Mouse (Mus musculus): Measurements from ENCODE around the gene Vdac1. TPM values are rescaled to one million over a fixed set of nuclear protein-coding genes. Genes with fewer than 3 reads are reported as not detected.

Gene Vdac1
- polyA plus RNA-seq, 1 experiment from 2014 or later = 251 TPM

DNA sequence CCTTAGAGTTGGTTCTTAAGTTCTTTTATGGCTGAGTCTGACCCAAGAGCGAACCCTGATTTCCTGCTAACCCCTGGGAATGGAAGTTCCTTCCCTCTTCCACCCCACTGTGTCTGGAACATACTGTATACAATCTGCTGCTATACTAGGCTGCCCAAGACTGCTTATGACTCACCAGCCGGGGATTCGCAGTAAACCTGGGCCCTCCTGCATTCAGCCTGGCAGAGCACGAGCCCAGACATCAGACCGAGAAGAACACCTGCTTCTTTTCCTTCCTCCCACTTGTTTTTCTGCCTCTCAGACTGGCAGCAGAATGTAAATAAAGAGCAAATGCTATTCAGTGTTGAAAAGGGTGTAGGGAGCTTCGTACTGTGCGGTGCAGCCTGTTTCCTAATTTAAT lies 24.7 kb upstream of the Vdac1 start:
- Histone ChIP-seq H3K4me2 (no peak overlapping the region), H3K9ac (no peak overlapping the region), H3K27ac (no peak overlapping the region), H3K4me3 (no peak overlapping the region), H3K36me3 (no peaks in the 10 kb centered on the region), H3K9me3 (no peaks in the 10 kb centered on the region), H3K27me3 (no peaks in the 10 kb centered on the region), H3K4me1 (peaks cover 2% of the 10 kb centered on the region; the same call in 1 of the 2 replicates)
- WGBS = 85% methylated on average over 7 of the region's 7 CpGs
- ATAC-seq (ENCODE audit: insufficient number of reproducible peaks, insufficient read depth, low FRiP score, low TSS enrichment, low read depth) = no peak

DNA sequence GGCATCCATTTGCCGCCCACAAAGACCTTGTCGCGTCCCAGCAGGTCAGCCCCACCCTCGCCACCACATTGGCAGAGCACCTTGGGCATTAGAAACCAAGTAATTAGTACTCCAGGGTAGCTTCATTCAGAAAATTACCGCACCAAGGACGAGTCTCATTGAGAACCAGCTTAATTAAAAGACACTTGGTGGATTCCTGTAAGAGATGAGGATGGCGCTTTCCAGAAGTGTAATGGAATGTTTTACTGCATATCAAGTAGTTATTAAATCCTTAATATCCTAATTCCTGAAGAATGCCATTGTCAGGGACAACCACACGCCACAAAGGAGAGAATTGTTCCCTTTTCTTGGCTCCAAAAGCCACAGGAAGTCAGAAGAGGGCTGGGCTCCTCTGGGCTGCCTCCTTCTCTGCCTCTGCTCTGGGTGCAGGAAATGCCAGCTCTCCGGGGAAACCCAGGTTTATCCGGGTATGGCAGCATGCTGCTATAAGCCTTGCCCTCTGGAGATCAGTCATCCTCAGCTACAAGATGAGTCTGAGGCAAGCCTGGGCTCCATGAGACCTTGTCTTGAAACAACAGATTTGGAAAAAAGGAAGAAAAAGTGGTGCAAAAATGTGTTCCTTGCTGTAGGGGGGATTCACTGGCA lies 22.9 kb upstream of the Vdac1 start:
- no peak for ATAC-seq (ENCODE audit: insufficient number of reproducible peaks, insufficient read depth, low FRiP score, low TSS enrichment, low read depth)
- no peaks in the 10 kb centered on the region for H3K9me3 ChIP-seq
- no peak overlapping the region for H3K27ac ChIP-seq
- peaks cover 7% of the 10 kb centered on the region; the same call in 1 of the 2 replicates for H3K4me1 ChIP-seq
- no peak overlapping the region for H3K9ac ChIP-seq
- no peaks in the 10 kb centered on the region for H3K27me3 ChIP-seq
- H3K36me3 ChIP-seq = no peaks in the 10 kb centered on the region
- H3K4me3 ChIP-seq = no peak overlapping the region
- H3K4me2 ChIP-seq = no peak overlapping the region
- WGBS = 58% methylated on average over 10 of the region's 10 CpGs

DNA sequence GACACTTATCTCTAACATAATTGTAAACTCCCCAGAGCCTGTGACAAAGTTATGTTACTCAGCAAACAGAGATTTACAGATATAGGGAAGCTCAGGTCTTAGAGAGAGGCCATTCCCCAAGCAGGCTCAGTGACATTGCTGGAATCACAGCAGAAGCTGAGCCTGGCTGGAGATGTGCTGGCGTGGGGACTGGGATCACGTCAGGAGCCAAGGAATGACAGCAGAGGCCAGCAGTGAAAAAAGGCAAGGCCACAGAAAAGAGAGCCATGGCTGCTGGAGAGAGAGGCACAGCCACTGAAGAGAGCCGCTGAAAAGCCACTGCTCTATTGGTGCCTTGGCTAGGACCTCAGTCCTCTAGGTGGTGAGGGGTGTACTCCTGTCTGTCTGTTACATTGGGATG lies 22.3 kb upstream of the Vdac1 start:
- Histone ChIP-seq H3K4me3 (no peak overlapping the region), H3K27ac (no peak overlapping the region), H3K4me2 (no peak overlapping the region), H3K36me3 (no peaks in the 10 kb centered on the region), H3K27me3 (no peaks in the 10 kb centered on the region), H3K4me1 (peaks cover 7% of the 10 kb centered on the region; the same call in 1 of the 2 replicates), H3K9ac (no peak overlapping the region), H3K9me3 (no peaks in the 10 kb centered on the region)
- WGBS = 68% methylated on average over 3 of the region's 3 CpGs
- no peak for ATAC-seq (ENCODE audit: insufficient number of reproducible peaks, insufficient read depth, low FRiP score, low TSS enrichment, low read depth)

DNA sequence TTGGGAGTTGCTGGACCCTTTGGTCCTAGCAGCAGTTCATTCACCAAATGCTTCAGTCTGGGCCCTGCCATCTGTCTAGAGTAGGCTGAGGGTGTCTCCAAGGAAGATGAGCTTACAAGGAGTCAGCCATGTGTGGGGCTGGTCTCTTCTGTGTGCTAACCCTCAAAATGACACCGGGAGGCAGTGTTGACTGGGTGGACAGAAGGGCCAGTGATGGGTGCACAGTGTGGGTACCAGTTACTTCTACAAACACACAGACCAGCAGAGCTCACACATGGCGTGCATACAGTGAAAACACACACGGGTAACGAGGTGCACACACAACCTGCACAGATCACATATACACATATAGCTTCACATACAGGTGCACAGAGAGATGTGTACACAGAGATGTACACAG lies 21.6 kb upstream of the Vdac1 start:
- Histone ChIP-seq H3K36me3 (no peaks in the 10 kb centered on the region), H3K4me1 (peaks cover 7% of the 10 kb centered on the region; the same call in 1 of the 2 replicates), H3K27ac (no peak overlapping the region), H3K9ac (no peak overlapping the region), H3K9me3 (no peaks in the 10 kb centered on the region), H3K27me3 (no peaks in the 10 kb centered on the region), H3K4me2 (no peak overlapping the region), H3K4me3 (no peak overlapping the region)
- no peak for ATAC-seq (ENCODE audit: insufficient number of reproducible peaks, insufficient read depth, low FRiP score, low TSS enrichment, low read depth)
- 91% methylated on average over 4 of the region's 4 CpGs for WGBS

DNA sequence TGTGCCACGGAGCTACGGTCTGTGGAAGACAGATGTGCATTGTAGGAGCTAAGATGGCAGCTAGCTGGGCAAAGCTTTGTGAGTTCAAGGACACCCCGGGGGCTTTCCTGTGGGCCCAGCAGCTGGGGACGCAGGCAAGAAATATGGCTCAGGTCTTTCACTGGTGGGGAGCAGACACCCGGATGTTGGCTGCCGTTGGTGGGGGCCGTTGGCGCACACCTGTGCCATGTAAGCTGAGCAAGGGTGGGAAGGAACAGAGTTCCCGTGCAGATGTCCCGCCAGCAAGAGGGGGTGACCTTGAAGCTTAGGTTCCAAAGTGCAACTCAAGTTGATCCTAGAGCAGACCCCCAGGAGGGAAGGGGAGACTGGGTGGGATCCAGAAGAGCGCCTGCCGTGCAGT lies 21.1 kb upstream of the Vdac1 start:
- H3K9ac ChIP-seq = no peak overlapping the region
- H3K4me2 ChIP-seq = no peak overlapping the region
- no peaks in the 10 kb centered on the region for H3K36me3 ChIP-seq
- no peak overlapping the region for H3K27ac ChIP-seq
- peaks cover 7% of the 10 kb centered on the region; the same call in 1 of the 2 replicates for H3K4me1 ChIP-seq
- WGBS = 89% methylated on average over 12 of the region's 12 CpGs
- H3K9me3 ChIP-seq = no peaks in the 10 kb centered on the region
- H3K27me3 ChIP-seq = no peaks in the 10 kb centered on the region
- ATAC-seq (ENCODE audit: insufficient number of reproducible peaks, insufficient read depth, low FRiP score, low TSS enrichment, low read depth) = no peak
- H3K4me3 ChIP-seq = no peak overlapping the region

DNA sequence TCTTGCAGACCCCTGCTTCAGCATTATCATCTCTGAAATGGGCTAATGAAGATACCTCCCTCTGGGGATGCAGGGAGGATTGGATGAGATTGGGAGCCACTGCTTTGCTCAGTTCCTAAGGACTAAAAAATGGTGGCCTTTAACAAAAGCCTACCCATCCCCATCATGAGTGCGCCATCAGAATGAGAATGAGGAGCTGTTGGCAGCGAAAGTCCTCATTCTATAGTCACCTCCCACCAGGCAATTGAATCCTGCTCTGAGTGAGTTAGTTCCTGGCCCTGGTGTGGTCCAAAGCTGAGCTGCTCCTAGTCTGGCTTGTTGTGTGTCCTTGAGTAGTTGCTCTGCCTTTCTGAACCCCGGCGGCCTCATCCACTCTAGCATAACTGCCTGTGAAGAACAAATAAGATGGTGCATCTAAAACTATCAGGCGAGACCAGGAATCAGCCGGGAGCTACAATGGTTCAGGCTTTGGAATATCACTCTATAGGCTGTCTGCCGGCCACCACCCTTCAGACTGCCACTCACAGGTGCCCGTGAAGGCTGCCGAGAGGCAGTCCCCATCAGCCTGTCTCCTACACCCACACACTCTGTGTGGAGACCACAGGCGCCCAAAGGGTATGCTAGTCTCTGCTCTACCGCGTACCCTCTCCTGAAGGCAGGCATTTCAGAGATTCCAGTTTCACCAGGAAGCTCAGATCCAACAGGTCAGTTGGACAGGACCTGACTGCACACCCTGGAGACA lies 20.4 kb upstream of the Vdac1 start:
- Histone ChIP-seq H3K9ac (no peak overlapping the region), H3K4me2 (no peak overlapping the region), H3K27ac (no peak overlapping the region), H3K9me3 (no peaks in the 10 kb centered on the region), H3K27me3 (no peaks in the 10 kb centered on the region), H3K4me1 (peaks cover 7% of the 10 kb centered on the region; the same call in 1 of the 2 replicates), H3K36me3 (no peaks in the 10 kb centered on the region), H3K4me3 (no peak overlapping the region)
- ATAC-seq (ENCODE audit: insufficient number of reproducible peaks, insufficient read depth, low FRiP score, low TSS enrichment, low read depth) = no peak
- 86% methylated on average over 12 of the region's 12 CpGs for WGBS

DNA sequence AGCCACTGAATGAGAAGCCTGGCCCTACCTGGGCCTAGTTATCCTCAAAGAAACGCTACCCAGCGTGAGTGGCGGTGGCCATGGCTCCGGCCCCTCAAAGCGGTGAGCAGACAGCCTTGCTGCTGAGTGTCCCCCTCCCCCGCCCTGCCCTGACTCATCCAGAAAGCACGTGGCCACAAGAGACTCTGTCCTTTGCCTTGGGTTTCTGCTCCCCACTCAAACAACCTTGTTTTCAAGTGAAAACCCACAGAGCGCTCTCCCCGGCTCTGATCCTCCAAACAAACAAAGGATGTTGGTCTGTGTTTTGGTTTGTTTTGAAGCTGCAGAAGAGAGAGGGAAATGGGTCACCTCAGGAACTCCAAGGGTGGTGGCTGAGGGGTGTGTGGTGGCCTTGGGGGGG lies 19.7 kb upstream of the Vdac1 start:
- no peak for ATAC-seq (ENCODE audit: insufficient number of reproducible peaks, insufficient read depth, low FRiP score, low TSS enrichment, low read depth)
- Histone ChIP-seq H3K4me3 (no peak overlapping the region), H3K4me1 (peaks cover 11% of the 10 kb centered on the region), H3K36me3 (no peaks in the 10 kb centered on the region), H3K9me3 (no peaks in the 10 kb centered on the region), H3K27ac (no peak overlapping the region), H3K9ac (0 out of 2 replicates have a peak overlapping the region, but pooled peaks have one; percentile 27), H3K4me2 (no peak overlapping the region), H3K27me3 (no peaks in the 10 kb centered on the region)
- WGBS = 47% methylated on average over 9 of the region's 9 CpGs

DNA sequence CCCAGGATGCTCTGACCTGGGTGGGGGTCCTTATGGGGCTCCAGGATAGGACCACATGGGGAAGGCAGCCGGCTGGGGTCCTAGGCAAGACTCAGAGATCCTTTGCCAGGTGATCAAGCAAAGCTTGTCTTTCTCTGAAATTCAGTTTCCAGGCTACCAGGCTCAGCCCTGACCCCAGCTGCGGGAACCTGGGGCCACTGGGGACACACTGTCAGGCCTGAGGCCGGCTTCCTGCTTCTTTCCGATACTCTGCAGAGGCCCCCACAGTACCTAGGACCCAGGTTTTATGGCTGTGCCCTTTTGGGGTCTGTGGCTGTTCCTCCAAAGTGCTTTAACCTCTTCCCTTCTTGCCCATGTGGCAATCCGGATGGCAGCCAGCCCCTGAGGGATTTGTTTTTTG lies 19.2 kb upstream of the Vdac1 start:
- WGBS = 65% methylated on average over 5 of the region's 5 CpGs

DNA sequence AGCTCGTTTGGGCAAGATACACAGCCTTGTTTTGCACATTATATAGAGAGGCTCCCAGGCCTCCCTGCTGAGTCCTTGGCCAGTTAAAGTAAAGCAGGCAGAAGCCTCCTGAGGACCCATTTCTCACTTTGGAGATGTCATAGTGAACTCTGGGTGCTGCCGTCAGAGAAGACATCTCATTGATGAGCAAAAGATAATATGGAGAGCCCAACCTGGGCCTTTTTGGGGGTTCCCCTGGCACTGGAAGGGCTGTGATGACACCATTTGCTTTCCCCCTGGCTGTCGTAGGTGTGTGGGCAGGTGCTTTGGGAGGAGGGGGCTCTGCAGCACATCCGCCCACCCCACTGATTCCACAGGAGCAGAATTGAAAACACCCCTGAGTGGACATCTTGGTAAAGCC lies 18.4 kb upstream of the Vdac1 start:
- H3K4me2 ChIP-seq = no peak overlapping the region
- H3K9me3 ChIP-seq = no peaks in the 10 kb centered on the region
- ATAC-seq (ENCODE audit: insufficient number of reproducible peaks, insufficient read depth, low FRiP score, low TSS enrichment, low read depth) = no peak
- peaks cover 15% of the 10 kb centered on the region for H3K4me1 ChIP-seq
- H3K4me3 ChIP-seq = no peak overlapping the region
- no peak overlapping the region for H3K27ac ChIP-seq
- no peaks in the 10 kb centered on the region for H3K27me3 ChIP-seq
- 83% methylated on average over 4 of the region's 4 CpGs for WGBS
- H3K9ac ChIP-seq = no peak overlapping the region
- H3K36me3 ChIP-seq = no peaks in the 10 kb centered on the region

More for the DNA sequence above, 19.2 kb upstream of the Vdac1 start:
- Histone ChIP-seq H3K36me3 (no peaks in the 10 kb centered on the region), H3K9ac (0 out of 2 replicates have a peak overlapping the region, but pooled peaks have one; percentile 27), H3K9me3 (no peaks in the 10 kb centered on the region), H3K27me3 (no peaks in the 10 kb centered on the region), H3K27ac (no peak overlapping the region), H3K4me2 (no peak overlapping the region), H3K4me1 (peaks cover 15% of the 10 kb centered on the region), H3K4me3 (no peak overlapping the region)
- ATAC-seq (ENCODE audit: insufficient number of reproducible peaks, insufficient read depth, low FRiP score, low TSS enrichment, low read depth) = no peak

DNA sequence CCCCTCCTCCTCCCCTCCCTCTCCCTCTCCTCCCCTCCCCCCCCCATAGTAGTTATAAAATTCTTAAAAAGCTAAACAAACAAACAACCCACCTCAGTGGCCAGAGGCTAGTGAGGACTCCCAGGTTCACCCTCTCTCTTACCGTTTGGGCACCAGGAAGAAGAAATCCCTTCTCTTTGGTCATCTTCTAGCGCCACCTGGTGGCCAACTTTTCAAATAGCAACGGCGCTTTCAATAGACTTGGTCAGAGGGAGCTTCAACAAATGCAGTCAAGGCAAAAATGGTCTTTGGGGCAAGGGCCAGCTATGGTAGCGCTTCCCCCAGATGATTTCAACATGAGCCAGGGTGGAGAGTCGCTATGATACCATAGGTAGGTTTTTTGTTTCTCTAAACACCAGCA lies 17.5 kb upstream of the Vdac1 start:
- Histone ChIP-seq H3K9me3 (no peaks in the 10 kb centered on the region), H3K4me2 (no peak overlapping the region), H3K27me3 (no peaks in the 10 kb centered on the region), H3K9ac (no peak overlapping the region), H3K36me3 (no peaks in the 10 kb centered on the region), H3K4me3 (no peak overlapping the region), H3K4me1 (peaks cover 15% of the 10 kb centered on the region), H3K27ac (no peak overlapping the region)
- WGBS = 2% methylated on average over 6 of the region's 6 CpGs
- no peak for ATAC-seq (ENCODE audit: insufficient number of reproducible peaks, insufficient read depth, low FRiP score, low TSS enrichment, low read depth)

DNA sequence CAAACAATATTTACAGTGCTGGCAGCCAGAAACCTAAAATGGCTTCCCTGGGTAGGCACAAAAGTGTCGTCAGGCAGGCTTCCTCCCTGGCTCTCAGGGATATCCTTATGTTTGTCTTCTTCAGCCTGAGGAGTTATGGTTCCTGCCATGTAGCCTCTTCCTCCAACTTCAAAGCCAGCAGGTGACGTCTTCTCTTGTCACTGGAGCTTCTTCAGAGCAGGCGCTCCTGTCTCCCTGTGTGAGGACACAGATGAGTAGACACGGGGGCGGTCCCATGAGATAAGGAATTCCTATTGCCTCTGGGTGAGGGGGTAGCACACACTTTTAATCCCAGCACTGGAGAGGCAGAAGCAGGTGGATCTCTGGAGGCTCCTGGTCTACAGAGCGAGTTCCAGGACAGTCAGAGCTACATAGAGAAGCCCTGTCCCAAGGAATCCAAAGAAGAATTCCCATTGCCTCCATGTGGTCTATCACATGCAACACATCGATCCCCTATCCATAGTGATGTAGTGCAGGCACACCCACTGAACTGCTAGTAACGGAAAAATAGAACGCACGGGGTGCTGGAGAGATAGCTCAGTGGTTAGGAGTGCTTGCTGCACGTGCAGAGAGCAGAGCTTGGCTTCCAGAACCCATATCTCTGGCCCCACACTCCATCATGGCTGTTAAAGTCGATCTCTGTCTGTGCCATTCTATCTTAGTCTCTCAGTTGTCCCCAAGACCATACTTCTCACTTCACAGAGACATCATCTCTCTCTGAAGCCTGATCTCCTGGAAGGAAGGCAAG lies 15.5 kb upstream of the Vdac1 start:
- no peak overlapping the region for H3K4me3 ChIP-seq
- H3K9me3 ChIP-seq = no peaks in the 10 kb centered on the region
- H3K4me1 ChIP-seq = peaks cover 15% of the 10 kb centered on the region
- 0 out of 2 replicates have a peak overlapping the region, but pooled peaks have one; percentile 16 for H3K9ac ChIP-seq
- no peaks in the 10 kb centered on the region for H3K27me3 ChIP-seq
- WGBS = 83% methylated on average over 12 of the region's 12 CpGs
- H3K27ac ChIP-seq = no peak overlapping the region
- no peak for ATAC-seq (ENCODE audit: insufficient number of reproducible peaks, insufficient read depth, low FRiP score, low TSS enrichment, low read depth)
- H3K4me2 ChIP-seq = peak overlapping the region; percentile 57
- no peaks in the 10 kb centered on the region for H3K36me3 ChIP-seq

All from embryonic facial prominence, embryonic 13.5 days (tissue).